Mouse (Mus musculus) hindbrain, embryonic 11.5 days (tissue): Measurements from ENCODE around the gene Ddx39. TPM values are rescaled to one million over a fixed set of nuclear protein-coding genes. Genes with fewer than 3 reads are reported as not detected.
A peak's percentile ranks its signal among the peaks of the same experiment; 100 is the strongest.

ENCODE experiments used
- ATAC-seq: fragments of 200-750 bp; cut with Nextera tagmentation; 2 replicates; pipeline ENCODE4 v1.8.0; 2017; ENCODE audit warnings: mild to moderate bottlenecking, moderate TSS enrichment, moderate library complexity; ENCODE audit not compliant: low FRiP score
- DNase-seq: peaks from one replicate; pipeline ENCODE4 v3.0.0-alpha.2; 2015; ENCODE audit warnings: low spot score
- H3K27ac ChIP-seq: fragments of 300-500 bp; sonication (generic); 2 replicates; pipeline ENCODE4 v1.5.1; 2014; ENCODE audit warnings: mild to moderate bottlenecking, low read depth, low read length
- H3K27me3 ChIP-seq: fragments of 300-500 bp; sonication (generic); 2 replicates; pipeline ENCODE4 v1.6.1; 2014; ENCODE audit warnings: mild to moderate bottlenecking, low read length, moderate library complexity, mixed read lengths; ENCODE audit not compliant: control insufficient read depth, insufficient read depth
- H3K36me3 ChIP-seq: fragments of 300-500 bp; sonication (generic); 2 replicates; pipeline ENCODE4 v1.6.1; 2014; ENCODE audit warnings: mild to moderate bottlenecking, low read length, moderate library complexity, mixed read lengths; ENCODE audit not compliant: control insufficient read depth, insufficient read depth
- H3K4me1 ChIP-seq: fragments of 300-500 bp; sonication (generic); replicated peaks from 2 replicates; pipeline ENCODE4 v1.6.1; 2014; ENCODE audit warnings: low read length, mixed read lengths; ENCODE audit not compliant: control insufficient read depth, insufficient read depth
- H3K4me2 ChIP-seq: fragments of 300-500 bp; sonication (generic); replicated peaks from 2 replicates; pipeline ENCODE4 v1.6.1; 2014; ENCODE audit warnings: mild to moderate bottlenecking, low read depth, low read length
- H3K4me3 ChIP-seq: fragments of 300-500 bp; sonication (generic); 2 replicates; pipeline ENCODE4 v1.5.1; 2014; ENCODE audit warnings: low read depth, low read length
- H3K9ac ChIP-seq: fragments of 300-500 bp; sonication (generic); 2 replicates; pipeline ENCODE4 v1.6.1; 2014; ENCODE audit warnings: low read depth, low read length
- H3K9me3 ChIP-seq: fragments of 300-500 bp; sonication (generic); 2 replicates; pipeline ENCODE4 v1.6.1; 2016; ENCODE audit warnings: low read length; ENCODE audit not compliant: control insufficient read depth
- WGBS: fragments of 180-500 bp; shearing (Covaris S2); extraction: QIAGEN DNeasy Blood & Tissue Kit; methylation state at CpG from one replicate; pipeline ENCODE4 v1.1.7; 2014; 5-methylcytosine and 5-hydroxymethylcytosine counted together
- polyA plus RNA-seq: library from polyadenylated mRNA; unstranded; fragments of >200 nt; fragmentation: Nextera tagmentation; extraction: Ambion mirVana; gene quantifications from 2 replicates; pipeline ENCODE4 v1.2.1, GENCODE M21; 2014

The Ddx39 gene
- polyA plus RNA-seq, 1 experiment from 2014 or later = 187 TPM

GRCm38 (mm10) chr8:83724697-83725482 lies 9.9 kb downstream of the Ddx39 start:
- Histone ChIP-seq H3K4me3 (no peak overlapping the region), H3K36me3 (peaks cover 18% of the 10 kb centered on the region), H3K27me3 (no peaks in the 10 kb centered on the region), H3K9ac (no peak overlapping the region), H3K27ac (no peak overlapping the region), H3K4me1 (no peaks in the 10 kb centered on the region), H3K4me2 (no peak overlapping the region), H3K9me3 (no peaks in the 10 kb centered on the region)
- ATAC-seq (peak; percentile 56; the same call in 1 of the 2 replicates), DNase-seq (peak; percentile 78)
- 56% methylated on average over 15 of the region's 15 CpGs for WGBS

- no peak overlapping the region for H3K4me2 ChIP-seq
- H3K4me1 ChIP-seq = no peaks in the 10 kb centered on the region
- ATAC-seq = no peak
- WGBS = 91% methylated on average over 8 of the region's 8 CpGs
- H3K9ac ChIP-seq = no peak overlapping the region
- H3K27me3 ChIP-seq = no peaks in the 10 kb centered on the region
- no peak overlapping the region for H3K4me3 ChIP-seq
- no peaks in the 10 kb centered on the region for H3K9me3 ChIP-seq
- H3K27ac ChIP-seq = no peak overlapping the region
- no peak for DNase-seq
- H3K36me3 ChIP-seq = peaks cover 16% of the 10 kb centered on the region
Measured at GRCm38 (mm10) chr8:83725521-83726102, 10.6 kb downstream of the Ddx39 start.

GRCm38 (mm10) chr8:83729009-83729807 lies 14.2 kb downstream of the Ddx39 start:
- Histone ChIP-seq H3K4me3 (no peak overlapping the region), H3K9me3 (no peaks in the 10 kb centered on the region), H3K36me3 (peaks cover 2% of the 10 kb centered on the region; the same call in 1 of the 2 replicates), H3K27me3 (no peaks in the 10 kb centered on the region), H3K9ac (no peak overlapping the region), H3K4me2 (no peak overlapping the region), H3K27ac (no peak overlapping the region), H3K4me1 (no peaks in the 10 kb centered on the region)
- ATAC-seq = no peak
- peak; percentile 44 for DNase-seq
- WGBS = 83% methylated on average over 11 of the region's 11 CpGs

- H3K27ac ChIP-seq = no peak overlapping the region
- no peaks in the 10 kb centered on the region for H3K9me3 ChIP-seq
- H3K27me3 ChIP-seq = no peaks in the 10 kb centered on the region
- ATAC-seq (no peak), DNase-seq (no peak)
- H3K4me2 ChIP-seq = no peak overlapping the region
- H3K9ac ChIP-seq = no peak overlapping the region
- no peaks in the 10 kb centered on the region for H3K36me3 ChIP-seq
- no peak overlapping the region for H3K4me3 ChIP-seq
- H3K4me1 ChIP-seq = no peaks in the 10 kb centered on the region
- WGBS = 76% methylated on average over 5 of the region's 5 CpGs
Measured at GRCm38 (mm10) chr8:83731906-83732305, 16.9 kb downstream of the Ddx39 start.

- Histone ChIP-seq H3K4me3 (no peak overlapping the region), H3K27me3 (no peaks in the 10 kb centered on the region), H3K9ac (no peak overlapping the region), H3K27ac (no peak overlapping the region), H3K4me1 (no peaks in the 10 kb centered on the region), H3K36me3 (no peaks in the 10 kb centered on the region), H3K9me3 (no peaks in the 10 kb centered on the region), H3K4me2 (no peak overlapping the region)
- 84% methylated on average over 6 of the region's 6 CpGs for WGBS
- ATAC-seq = no peak
- DNase-seq = no peak
Measured at GRCm38 (mm10) chr8:83732919-83733318, 17.9 kb downstream of the Ddx39 start.

- Histone ChIP-seq H3K9me3 (no peaks in the 10 kb centered on the region), H3K27ac (no peak overlapping the region), H3K4me3 (no peak overlapping the region), H3K4me1 (no peaks in the 10 kb centered on the region; the same call in 1 of the 2 replicates), H3K4me2 (no peak overlapping the region), H3K9ac (no peak overlapping the region), H3K27me3 (peaks cover 18% of the 10 kb centered on the region), H3K36me3 (no peaks in the 10 kb centered on the region)
- no peak for ATAC-seq
- DNase-seq = no peak
- 88% methylated on average over 4 of the region's 4 CpGs for WGBS
Measured at GRCm38 (mm10) chr8:83736681-83737080, 21.7 kb downstream of the Ddx39 start.

GRCm38 (mm10) chr8:83737346-83737745 lies 22.4 kb downstream of the Ddx39 start:
- DNase-seq (no peak), ATAC-seq (no peak)
- H3K4me1 ChIP-seq = no peaks in the 10 kb centered on the region; the same call in 1 of the 2 replicates
- no peaks in the 10 kb centered on the region for H3K9me3 ChIP-seq
- 81% methylated on average over 4 of the region's 4 CpGs for WGBS
- H3K4me2 ChIP-seq = no peak overlapping the region
- H3K27ac ChIP-seq = no peak overlapping the region
- peaks cover 20% of the 10 kb centered on the region for H3K27me3 ChIP-seq
- H3K9ac ChIP-seq = no peak overlapping the region
- no peaks in the 10 kb centered on the region for H3K36me3 ChIP-seq
- no peak overlapping the region for H3K4me3 ChIP-seq

GRCm38 (mm10) chr8:83737852-83738562 lies 23.0 kb downstream of the Ddx39 start:
- H3K4me2 ChIP-seq = no peak overlapping the region

More at GRCm38 (mm10) chr8:83737852-83738562, 23.0 kb downstream of the Ddx39 start:
- no peak overlapping the region for H3K9ac ChIP-seq
- ATAC-seq = no peak
- no peak overlapping the region for H3K27ac ChIP-seq
- H3K4me1 ChIP-seq = no peaks in the 10 kb centered on the region; the same call in 1 of the 2 replicates
- H3K9me3 ChIP-seq = no peaks in the 10 kb centered on the region
- no peak for DNase-seq
- H3K4me3 ChIP-seq = no peak overlapping the region
- 90% methylated on average over 4 of the region's 4 CpGs for WGBS
- no peaks in the 10 kb centered on the region for H3K36me3 ChIP-seq
- H3K27me3 ChIP-seq = peaks cover 20% of the 10 kb centered on the region
